Mouse (Mus musculus) small intestine, adult 2 months (tissue): ENCODE measurements around the gene Gm20458. TPM values are rescaled to one million over a fixed set of nuclear protein-coding genes. Genes with fewer than 3 reads are reported as not detected.

Experiments used
- H3K27ac ChIP-seq: fragments of 200-500 bp; 2 replicates; pipeline ENCODE4 v1.5.1; 2012; ENCODE audit warnings: low read depth, low read length, control low read depth, inconsistent platforms; ENCODE audit not compliant: insufficient read depth
- H3K27me3 ChIP-seq: fragments of 200-500 bp; 2 replicates; pipeline ENCODE4 v1.6.1; 2012; ENCODE audit warnings: mild to moderate bottlenecking, moderate library complexity, low read length, inconsistent platforms; ENCODE audit not compliant: control insufficient read depth, insufficient read depth
- H3K36me3 ChIP-seq: fragments of 200-500 bp; 2 replicates; pipeline ENCODE4 v1.6.1; 2012; ENCODE audit warnings: mild to moderate bottlenecking, low read length, control low read depth, inconsistent platforms; ENCODE audit not compliant: control insufficient read depth, insufficient read depth
- H3K4me1 ChIP-seq: fragments of 200-500 bp; 2 replicates; pipeline ENCODE4 v1.6.1; 2012; ENCODE audit warnings: low read length, inconsistent platforms, mixed read lengths; ENCODE audit not compliant: control insufficient read depth, insufficient read depth, insufficient read length
- H3K4me3 ChIP-seq: fragments of 200-500 bp; 2 replicates; pipeline ENCODE4 v1.5.1; 2012; ENCODE audit warnings: low read depth, mild to moderate bottlenecking, control low read depth, inconsistent platforms, low read length, moderate library complexity
- CTCF ChIP-seq: fragments of 200-500 bp; IDR thresholded peaks from 2 replicates; pipeline ENCODE4 v1.5.1; 2012; ENCODE audit warnings: low read depth, mild to moderate bottlenecking, control low read depth, inconsistent platforms, low read length, moderate library complexity, mixed read lengths; ENCODE audit not compliant: insufficient replicate concordance, insufficient read length; ENCODE audit errors: extremely low read depth
- POLR2A ChIP-seq: fragments of 200-500 bp; IDR thresholded peaks from 2 replicates; pipeline ENCODE4 v1.6.1; 2012; ENCODE audit warnings: low read depth, mild to moderate bottlenecking, control low read depth, inconsistent platforms, low read length, moderate library complexity
- WGBS: fragments of 180-500 bp; shearing (Covaris S2); methylation state at CpG from one replicate; pipeline ENCODE4 v1.1.7; 2018; 5-methylcytosine and 5-hydroxymethylcytosine counted together
- polyA plus RNA-seq: library from polyadenylated mRNA; depleted of rRNA; stranded (reverse); fragments of >200 nt; gene quantifications from 2 replicates; pipeline ENCODE4 v1.2.3, GENCODE M21; 2012

The Gm20458 gene
- polyA plus RNA-seq, 1 experiment: 79.8 TPM

GRCm38 (mm10) chr2:164497691-164498268 lies 37.0 kb downstream of the Gm20458 start:
- TF ChIP-seq POLR2A: no peak
- no peak; the same call in 1 of the 2 replicates for TF ChIP-seq CTCF
- H3K27ac ChIP-seq: no peak overlapping the region
- H3K4me3 ChIP-seq: peak overlapping the region; percentile 99
- peaks cover 25% of the 10 kb centered on the region for H3K36me3 ChIP-seq
- 0 out of 2 replicates have a peak, but pooled peaks cover 3% of the 10 kb centered on the region for H3K4me1 ChIP-seq
- 4% methylated on average over 21 of the region's 21 CpGs for WGBS
- H3K27me3 ChIP-seq: no peaks in the 10 kb centered on the region

DNA sequence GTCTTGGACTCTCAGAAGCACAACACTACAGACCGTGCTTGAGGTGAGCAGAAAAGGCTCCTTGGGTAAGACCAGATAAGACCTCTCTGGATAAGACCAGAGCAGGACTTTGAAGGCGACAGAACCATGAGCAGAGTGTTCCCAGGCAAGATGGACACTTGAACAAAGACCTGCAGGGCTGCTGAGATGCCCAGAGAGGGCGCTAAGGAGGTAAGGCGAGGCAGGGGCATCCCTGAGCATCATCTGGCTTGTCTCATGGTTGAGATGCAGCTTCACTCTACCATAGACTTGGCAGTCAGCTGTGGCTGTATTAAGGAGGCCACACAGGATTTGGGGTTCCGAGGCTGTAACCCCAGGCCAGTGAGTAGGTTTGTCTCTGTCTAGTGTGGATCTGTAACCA lies 38.5 kb downstream of the Gm20458 start:
- H3K36me3 ChIP-seq: peaks cover 40% of the 10 kb centered on the region
- 76% methylated on average over 5 of the region's 5 CpGs for WGBS
- no peak overlapping the region for H3K27ac ChIP-seq
- TF ChIP-seq CTCF: 0 out of 2 replicates have a peak, but pooled peaks have one; percentile 5
- no peak for TF ChIP-seq POLR2A
- H3K27me3 ChIP-seq: no peaks in the 10 kb centered on the region
- H3K4me3 ChIP-seq: no peak overlapping the region
- H3K4me1 ChIP-seq: 0 out of 2 replicates have a peak, but pooled peaks cover 3% of the 10 kb centered on the region

- Histone ChIP-seq H3K27me3 (no peaks in the 10 kb centered on the region), H3K4me1 (0 out of 2 replicates have a peak, but pooled peaks cover 3% of the 10 kb centered on the region), H3K27ac (no peak overlapping the region), H3K36me3 (peaks cover 50% of the 10 kb centered on the region), H3K4me3 (no peak overlapping the region)
- 68% methylated on average over 7 of the region's 7 CpGs for WGBS
- TF ChIP-seq CTCF (no peak), POLR2A (no peak)
These were observed 39.7 kb downstream of the Gm20458 start for GRCm38 (mm10) chr2:164500511-164500910.

- Histone ChIP-seq H3K27me3 (no peaks in the 10 kb centered on the region), H3K4me3 (no peak overlapping the region), H3K4me1 (no peaks in the 10 kb centered on the region), H3K27ac (no peak overlapping the region), H3K36me3 (peaks cover 66% of the 10 kb centered on the region)
- TF ChIP-seq CTCF: no peak
- TF ChIP-seq POLR2A: no peak
- whole genome bisulfite sequencing: 98% methylated on average over 3 of the region's 3 CpGs
These were observed 44.2 kb downstream of the Gm20458 start for GRCm38 (mm10) chr2:164504919-164505318.

- TF ChIP-seq POLR2A (no peak), CTCF (no peak)
- no peak overlapping the region for H3K27ac ChIP-seq
These were observed 45.0 kb downstream of the Gm20458 start for GRCm38 (mm10) chr2:164505619-164506347.

DNA sequence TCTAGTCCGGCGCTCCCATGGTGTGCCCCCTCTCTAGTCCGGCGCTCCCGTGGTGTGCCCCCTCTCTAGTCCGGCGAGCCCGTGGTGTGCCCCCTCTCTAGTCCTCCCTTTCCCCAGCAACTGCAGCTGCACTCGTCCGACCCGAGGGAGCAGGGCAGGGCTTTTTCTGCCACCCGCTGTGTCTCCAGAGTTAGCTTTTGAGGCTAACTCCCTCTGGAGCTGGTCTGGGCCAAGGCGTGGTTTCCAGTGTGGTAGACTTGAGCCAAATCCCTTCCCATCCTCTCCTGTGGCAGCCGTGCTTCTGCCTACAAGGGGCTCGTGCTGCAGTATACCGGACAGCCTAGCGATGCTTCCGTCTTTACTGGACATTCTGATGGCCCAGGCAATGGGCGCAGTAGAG lies 47.0 kb downstream of the Gm20458 start:
- TF ChIP-seq CTCF (no peak), POLR2A (no peak)
- 95% methylated on average over 19 of the region's 19 CpGs for WGBS
- H3K36me3 ChIP-seq: peaks cover 42% of the 10 kb centered on the region

More at GRCm38 (mm10) chr2:164505619-164506347, 45.0 kb downstream of the Gm20458 start:
- Histone ChIP-seq H3K27me3 (no peaks in the 10 kb centered on the region), H3K4me3 (no peak overlapping the region), H3K4me1 (no peaks in the 10 kb centered on the region), H3K36me3 (peaks cover 58% of the 10 kb centered on the region)
- WGBS: 86% methylated on average over 4 of the region's 4 CpGs

GRCm38 (mm10) chr2:164510621-164511190 lies 49.9 kb downstream of the Gm20458 start:
- H3K36me3 ChIP-seq: peaks cover 18% of the 10 kb centered on the region
- TF ChIP-seq POLR2A (no peak), CTCF (no peak)
- no peaks in the 10 kb centered on the region for H3K27me3 ChIP-seq
- peaks cover 25% of the 10 kb centered on the region; the same call in 1 of the 2 replicates for H3K4me1 ChIP-seq
- H3K4me3 ChIP-seq: no peak overlapping the region
- H3K27ac ChIP-seq: no peak overlapping the region
- 59% methylated on average over 4 of the region's 5 CpGs for WGBS

More for the DNA sequence above, 47.0 kb downstream of the Gm20458 start:
- no peaks in the 10 kb centered on the region for H3K27me3 ChIP-seq
- no peak overlapping the region for H3K27ac ChIP-seq
- H3K4me1 ChIP-seq: peaks cover 3% of the 10 kb centered on the region; the same call in 1 of the 2 replicates
- no peak overlapping the region for H3K4me3 ChIP-seq
